9 mouse cellular contexts compared by ENCODE assay signal in genomic region chr2:12023402-12024111, GRCm38 (mm10).
DNase-seq lines count a peak whose midpoint lies in the region; ATAC-seq lines count a peak whose summit lies in the region.
"Had no signal": no experiment of that assay in that cellular context is flagged by ENCODE, and none has a peak within 500 bp of the region (broad histone marks: within the 10 kb centered on the region; RNA-seq: fewer than 3 reads in every experiment).

No protein-coding gene starts in this region.

- H3K27ac ChIP-seq in liver, embryonic 15.5 days (replicated peaks), result 0 out of 2 replicates have a peak overlapping the region, but pooled peaks have one; percentile 29
- peak overlapping the region; percentile 62 for H3K27ac ChIP-seq in stomach, embryonic 15.5 days

- H3K4me3 ChIP-seq in liver, embryonic 15.5 days (replicated peaks), result no peak overlapping the region
- no peak overlapping the region for H3K4me3 ChIP-seq in stomach, embryonic 15.5 days (replicated peaks)
- H3K4me3 ChIP-seq: erythroblast, embryonic 14.5 days had no signal

- H3K27me3 ChIP-seq in liver, embryonic 15.5 days, result no peaks in the 10 kb centered on the region
- no peaks in the 10 kb centered on the region for H3K27me3 ChIP-seq in stomach, embryonic 15.5 days (replicated peaks)

- no peaks in the 10 kb centered on the region for H3K36me3 ChIP-seq in liver, embryonic 15.5 days (replicated peaks)
- no peaks in the 10 kb centered on the region for H3K36me3 ChIP-seq in stomach, embryonic 15.5 days

- H3K4me2 ChIP-seq in liver, embryonic 15.5 days, result no peak overlapping the region
- no peak overlapping the region for H3K4me2 ChIP-seq in stomach, embryonic 15.5 days

- intact Hi-C loops in heart, postnatal 25 days (cut with DNase I), result no loop called here

- peak; percentile 47; the same call in 1 of the 2 replicates for ATAC-seq in liver, embryonic 15.5 days (ENCODE audit: insufficient read depth)
- ATAC-seq in stomach, embryonic 15.5 days (ENCODE audit: insufficient read depth, low FRiP score, low read depth), result peak; percentile 63; the same call in 1 of the 2 replicates

- 17% methylated on average over 10 of the region's 10 CpGs for WGBS in liver, embryonic 15.5 days (ENCODE audit: insufficient replicate concordance)
- 34% methylated on average over 10 of the region's 10 CpGs for WGBS in stomach, embryonic 15.5 days

- DNase-seq in right cerebral cortex, postnatal 4 days, result peak; percentile 17
- no peak for DNase-seq in right cerebral cortex, postnatal 14 days
- DNase-seq in heart, postnatal 25 days (ENCODE audit: low spot score), result peak; percentile 34
- DNase-seq in left cerebral cortex, adult 11 months (ENCODE audit: low spot score), result no peak
- DNase-seq in cerebellum, adult 9-11 months, result no peak
- no peak for DNase-seq in T-cell, adult 2 months (ENCODE audit: low spot score)

- no peaks in the 10 kb centered on the region for H3K4me1 ChIP-seq in liver, embryonic 15.5 days (replicated peaks)
- no peaks in the 10 kb centered on the region for H3K4me1 ChIP-seq in stomach, embryonic 15.5 days

- no peak overlapping the region for H3K9ac ChIP-seq in liver, embryonic 15.5 days
- no peak overlapping the region for H3K9ac ChIP-seq in stomach, embryonic 15.5 days

- no peaks in the 10 kb centered on the region for H3K9me3 ChIP-seq in liver, embryonic 15.5 days (replicated peaks)
- no peaks in the 10 kb centered on the region for H3K9me3 ChIP-seq in stomach, embryonic 15.5 days

Comparison
In these comparisons a context has a peak if more than half of its experiments do, and no peak if none do; other contexts are left out.
1. DNase-seq: peak in right cerebral cortex, postnatal 4 days (single experiment) and heart, postnatal 25 days (single experiment); none in right cerebral cortex, postnatal 14 days (single experiment), left cerebral cortex, adult 11 months (single experiment), cerebellum, adult 9-11 months (single experiment) and T-cell, adult 2 months (single experiment).